Mouse (Mus musculus) hindbrain, embryonic 14.5 days (tissue): ENCODE measurements around the gene Srsf7. TPM values are rescaled to one million over a fixed set of nuclear protein-coding genes. Genes with fewer than 3 reads are reported as not detected.
"Not testable (repeated sequence)": the region's sequence is repeated elsewhere in the genome, so short reads cannot be mapped to it uniquely, and the experiment has no call there.

Experiments
- ATAC-seq: fragments of 200-750 bp; cut with Nextera tagmentation; 2 replicates; pipeline ENCODE4 v1.8.0; 2017; ENCODE audit warnings: moderate number of reproducible peaks, mild to moderate bottlenecking, moderate TSS enrichment, moderate library complexity; ENCODE audit not compliant: low FRiP score
- DNase-seq: peaks from one replicate; pipeline ENCODE4 v3.0.0-alpha.2; 2015; ENCODE audit warnings: low spot score
- H3K27ac ChIP-seq: fragments of 300-500 bp; sonication (generic); 2 replicates; pipeline ENCODE4 v1.5.1; 2014; ENCODE audit warnings: mild to moderate bottlenecking, moderate library complexity
- H3K27me3 ChIP-seq: fragments of 300-500 bp; sonication (generic); 2 replicates; pipeline ENCODE4 v1.6.1; 2014; ENCODE audit warnings: mild to moderate bottlenecking, low read length, mixed read lengths; ENCODE audit not compliant: control insufficient read depth, insufficient read depth
- H3K36me3 ChIP-seq: fragments of 300-500 bp; sonication (generic); replicated peaks from 2 replicates; pipeline ENCODE4 v1.6.1; 2014; ENCODE audit not compliant: control insufficient read depth, insufficient read depth
- H3K4me1 ChIP-seq: fragments of 300-500 bp; sonication (generic); replicated peaks from 2 replicates; pipeline ENCODE4 v1.6.1; 2014; ENCODE audit warnings: antibody characterized with exemption, low read length, mixed read lengths; ENCODE audit not compliant: control insufficient read depth, insufficient read depth
- H3K4me2 ChIP-seq: fragments of 300-500 bp; sonication (generic); replicated peaks from 2 replicates; pipeline ENCODE4 v1.6.1; 2014; ENCODE audit warnings: mild to moderate bottlenecking, moderate library complexity
- H3K4me3 ChIP-seq: fragments of 300-500 bp; sonication (generic); replicated peaks from 2 replicates; pipeline ENCODE4 v1.5.1; 2014; ENCODE audit warnings: mild to moderate bottlenecking, low read length
- H3K9ac ChIP-seq: fragments of 300-500 bp; sonication (generic); 2 replicates; pipeline ENCODE4 v1.6.1; 2014
- H3K9me3 ChIP-seq: fragments of 300-500 bp; sonication (generic); 2 replicates; pipeline ENCODE4 v1.6.1; 2016; ENCODE audit warnings: low read length; ENCODE audit not compliant: control insufficient read depth
- WGBS: fragments of 180-500 bp; shearing (Covaris S2); extraction: QIAGEN DNeasy Blood & Tissue Kit; methylation state at CpG from one replicate; pipeline ENCODE4 v1.1.7; 2014; 5-methylcytosine and 5-hydroxymethylcytosine counted together
- polyA plus RNA-seq: library from polyadenylated mRNA; unstranded; fragments of >200 nt; fragmentation: Nextera tagmentation; extraction: Ambion mirVana; gene quantifications from 2 replicates; pipeline ENCODE4 v1.2.1, GENCODE M21; 2014

The Srsf7 gene
- polyA plus RNA-seq, 1 experiment from 2014 or later: 389 TPM

DNA sequence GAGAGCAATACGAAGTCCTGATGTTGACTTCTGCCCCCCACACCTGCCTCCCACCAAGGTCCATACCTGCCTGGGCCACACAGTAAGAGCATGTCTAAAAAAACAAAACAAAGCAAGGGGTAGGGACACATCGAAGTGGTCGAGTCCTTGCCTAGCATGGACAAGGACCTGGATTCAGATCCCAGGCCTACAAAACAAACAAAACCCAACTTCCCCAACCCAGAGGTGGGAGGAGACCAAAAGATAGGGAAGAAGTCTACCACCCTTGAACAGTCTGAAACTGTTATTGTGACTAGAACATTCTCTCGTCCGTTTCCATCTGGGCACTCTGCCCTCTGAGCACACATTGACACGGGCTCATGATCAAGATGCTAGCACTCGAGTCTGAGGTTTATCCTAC, 27.3 kb upstream of the Srsf7 start:
- H3K27me3 ChIP-seq: no peaks in the 10 kb centered on the region
- no peaks in the 10 kb centered on the region for H3K4me1 ChIP-seq
- H3K27ac ChIP-seq: no peak overlapping the region
- DNase-seq: no peak
- no peak overlapping the region for H3K9ac ChIP-seq
- no peak overlapping the region for H3K4me2 ChIP-seq
- WGBS: 86% methylated on average over 7 of the region's 7 CpGs
- no peak overlapping the region for H3K4me3 ChIP-seq
- H3K36me3 ChIP-seq: peaks cover 30% of the 10 kb centered on the region
- ATAC-seq: no peak
- no peaks in the 10 kb centered on the region for H3K9me3 ChIP-seq

- Histone ChIP-seq H3K27ac (no peak overlapping the region), H3K4me1 (no peaks in the 10 kb centered on the region), H3K4me2 (no peak overlapping the region), H3K27me3 (no peaks in the 10 kb centered on the region), H3K4me3 (no peak overlapping the region), H3K9me3 (no peaks in the 10 kb centered on the region), H3K36me3 (peaks cover 25% of the 10 kb centered on the region), H3K9ac (no peak overlapping the region)
- ATAC-seq (no peak), DNase-seq (no peak)
- WGBS: 97% methylated on average over 5 of the region's 5 CpGs
Observed at GRCm38 (mm10) chr17:80233844-80234243, 26.7 kb upstream of the Srsf7 start.

GRCm38 (mm10) chr17:80229396-80229795, 22.3 kb upstream of the Srsf7 start:
- no peak overlapping the region for H3K4me3 ChIP-seq
- no peak for DNase-seq
- WGBS: 76% methylated on average over 2 of the region's 2 CpGs
- no peak overlapping the region for H3K4me2 ChIP-seq
- H3K36me3 ChIP-seq: no peaks in the 10 kb centered on the region
- 0 out of 2 replicates have a peak, but pooled peaks have one; percentile 25 for ATAC-seq
- 0 out of 2 replicates have a peak, but pooled peaks cover 5% of the 10 kb centered on the region for H3K4me1 ChIP-seq
- no peaks in the 10 kb centered on the region for H3K9me3 ChIP-seq
- no peak overlapping the region for H3K27ac ChIP-seq
- no peaks in the 10 kb centered on the region for H3K27me3 ChIP-seq
- no peak overlapping the region for H3K9ac ChIP-seq

GRCm38 (mm10) chr17:80225142-80225541, 18.0 kb upstream of the Srsf7 start:
- not testable (repeated sequence) for H3K36me3 ChIP-seq, DNase-seq, H3K9me3 ChIP-seq, H3K4me1 ChIP-seq, H3K27me3 ChIP-seq
- peak overlapping the region; percentile 60 for H3K9ac ChIP-seq
- H3K4me3 ChIP-seq: peak overlapping the region; percentile 55
- H3K4me2 ChIP-seq: peak overlapping the region; percentile 84
- peak; percentile 15; the same call in 1 of the 2 replicates for ATAC-seq
- 49% methylated on average over 4 of the region's 5 CpGs for WGBS
- H3K27ac ChIP-seq: 0 out of 2 replicates have a peak overlapping the region, but pooled peaks have one; percentile 87

GRCm38 (mm10) chr17:80224326-80225116, 17.4 kb upstream of the Srsf7 start, which contains the start of gene Gemin6:
Gemin6 (plus strand) TSS chr17:80224441.
- peak within 1 kb of the TSS; percentile 60 for H3K9ac ChIP-seq
- H3K36me3 ChIP-seq: no peaks in the 10 kb centered on the region
- H3K4me3 ChIP-seq: peak within 1 kb of the TSS; percentile 55
- H3K4me2 ChIP-seq: peak within 1 kb of the TSS; percentile 84
- no peaks in the 10 kb centered on the region for H3K27me3 ChIP-seq
- H3K27ac ChIP-seq: peak within 1 kb of the TSS; percentile 87
- DNase-seq (peak; percentile 93), ATAC-seq (peak; percentile 97)
- under 1% methylated on average over 33 of the region's 33 CpGs for WGBS
- no peaks in the 10 kb centered on the region for H3K9me3 ChIP-seq
- H3K4me1 ChIP-seq: 0 out of 2 replicates have a peak, but pooled peaks cover 8% of the 10 kb centered on the region

DNA sequence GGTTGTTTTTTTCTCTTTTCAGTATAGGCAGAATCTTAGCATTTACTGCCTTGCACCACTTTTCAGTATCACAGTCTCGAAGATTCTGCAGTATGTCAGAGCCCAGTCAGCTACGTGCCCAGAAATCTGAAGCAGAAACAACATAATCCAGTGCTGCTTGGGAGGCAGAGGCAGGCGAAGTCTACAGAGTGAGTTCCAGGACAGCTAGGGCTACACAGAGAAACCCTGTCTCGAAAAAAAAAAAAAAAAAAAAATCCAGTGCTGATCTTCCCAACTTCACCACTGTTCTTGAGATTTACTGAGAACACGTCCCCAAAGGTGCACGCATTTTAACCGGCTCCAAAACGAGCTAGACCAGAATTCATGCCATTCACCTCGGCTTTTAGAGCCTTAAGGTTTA, 16.7 kb upstream of the Srsf7 start:
- Histone ChIP-seq H3K9me3 (no peaks in the 10 kb centered on the region), H3K4me3 (peak overlapping the region; percentile 55), H3K36me3 (no peaks in the 10 kb centered on the region), H3K4me2 (peak overlapping the region; percentile 84), H3K9ac (peak overlapping the region; percentile 60), H3K4me1 (0 out of 2 replicates have a peak, but pooled peaks cover 8% of the 10 kb centered on the region), H3K27ac (peak overlapping the region; percentile 87), H3K27me3 (no peaks in the 10 kb centered on the region)
- peak; percentile 44 for ATAC-seq
- no peak for DNase-seq
- 10% methylated on average over 9 of the region's 9 CpGs for WGBS

DNA sequence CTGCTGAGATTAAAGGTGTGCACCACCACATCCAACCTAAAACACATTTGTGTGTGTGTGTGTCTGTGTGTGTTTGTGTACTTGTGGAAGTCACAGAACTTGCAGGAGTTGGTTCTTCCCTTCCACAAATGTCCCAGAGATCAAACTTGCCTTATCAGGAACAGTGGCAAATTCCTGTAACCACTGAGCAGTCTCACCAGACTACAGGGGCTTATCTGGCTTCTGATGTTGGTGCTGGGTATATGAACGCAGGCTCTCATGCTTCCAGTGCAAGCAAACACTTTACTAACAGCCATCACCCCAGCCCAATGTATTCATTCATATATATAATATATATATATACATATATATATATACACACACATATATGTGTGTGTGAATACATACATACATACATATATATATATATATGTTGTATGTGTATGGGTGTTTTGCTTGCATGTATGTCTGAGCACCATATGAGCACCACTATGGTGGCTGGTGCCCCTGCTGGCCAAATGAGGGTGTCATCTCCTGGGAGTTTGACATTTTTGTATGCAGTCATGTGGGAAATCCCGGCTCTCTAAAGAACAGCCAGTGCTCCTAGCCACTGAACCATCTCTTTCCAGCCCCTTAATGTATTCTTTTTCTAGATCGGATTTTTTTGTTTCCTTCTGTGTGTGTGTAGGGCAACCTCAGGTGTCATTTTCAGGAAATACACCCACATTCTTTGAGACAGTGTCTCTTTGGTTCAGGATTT, 15.0 kb upstream of the Srsf7 start:
- WGBS: 77% methylated on average over 3 of the region's 3 CpGs

DNA sequence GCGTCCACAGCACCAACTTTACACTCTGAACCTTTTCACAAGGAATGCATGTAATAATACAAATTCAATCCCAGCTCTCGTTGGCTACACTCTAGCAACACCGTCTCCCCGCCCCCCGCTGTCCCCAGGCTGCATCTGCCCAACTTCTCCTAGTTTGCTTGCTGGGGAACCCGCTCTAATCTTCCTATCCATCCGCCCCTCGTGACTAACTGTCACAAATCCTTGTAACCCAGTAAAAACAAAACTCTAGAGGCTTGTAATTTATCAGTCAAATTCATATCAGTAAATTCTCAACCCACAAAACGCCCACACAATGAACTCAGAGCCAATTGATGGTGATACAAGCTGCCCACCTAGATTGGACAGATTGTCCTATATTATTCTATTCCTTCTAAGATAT, 14.1 kb upstream of the Srsf7 start:
- 75% methylated on average over 9 of the region's 9 CpGs for WGBS
- H3K27me3 ChIP-seq: no peaks in the 10 kb centered on the region
- no peak overlapping the region for H3K4me3 ChIP-seq
- 0 out of 2 replicates have a peak, but pooled peaks cover 8% of the 10 kb centered on the region for H3K4me1 ChIP-seq
- H3K4me2 ChIP-seq: no peak overlapping the region
- H3K9me3 ChIP-seq: no peaks in the 10 kb centered on the region
- DNase-seq (no peak), ATAC-seq (no peak)
- H3K9ac ChIP-seq: no peak overlapping the region
- no peak overlapping the region for H3K27ac ChIP-seq
- H3K36me3 ChIP-seq: no peaks in the 10 kb centered on the region

More for the DNA sequence above, 15.0 kb upstream of the Srsf7 start:
- ATAC-seq: no peak
- H3K9ac ChIP-seq: no peak overlapping the region
- no peak for DNase-seq
- H3K27ac ChIP-seq: no peak overlapping the region
- H3K9me3 ChIP-seq: no peaks in the 10 kb centered on the region
- 0 out of 2 replicates have a peak, but pooled peaks cover 8% of the 10 kb centered on the region for H3K4me1 ChIP-seq
- no peaks in the 10 kb centered on the region for H3K27me3 ChIP-seq
- no peaks in the 10 kb centered on the region for H3K36me3 ChIP-seq
- no peak overlapping the region for H3K4me2 ChIP-seq
- H3K4me3 ChIP-seq: no peak overlapping the region

DNA sequence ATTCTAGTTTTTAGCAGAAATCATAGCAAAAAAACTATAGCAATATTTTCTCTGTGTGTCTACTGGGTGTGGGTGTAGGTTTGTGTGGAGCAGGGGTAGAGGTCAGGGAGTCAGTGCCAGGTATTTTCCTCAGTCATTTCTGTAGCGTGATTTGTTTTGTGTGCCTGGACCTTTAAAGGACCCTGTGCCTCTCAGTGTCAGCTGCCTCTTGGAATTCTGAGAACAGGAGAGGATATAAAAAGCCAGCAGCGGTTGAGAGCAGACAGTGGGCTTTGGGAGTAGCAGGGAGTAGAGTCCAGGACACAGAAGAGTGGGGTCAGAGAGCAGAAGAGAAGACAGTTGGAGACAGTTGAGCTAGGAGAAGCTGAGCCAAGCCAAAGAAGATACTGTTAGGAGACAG, 13.0 kb upstream of the Srsf7 start:
- 81% methylated on average over 2 of the region's 2 CpGs for WGBS
- Histone ChIP-seq H3K9ac (no peak overlapping the region), H3K27me3 (no peaks in the 10 kb centered on the region), H3K4me2 (no peak overlapping the region), H3K4me1 (0 out of 2 replicates have a peak, but pooled peaks cover 8% of the 10 kb centered on the region), H3K36me3 (no peaks in the 10 kb centered on the region), H3K4me3 (no peak overlapping the region), H3K9me3 (no peaks in the 10 kb centered on the region), H3K27ac (no peak overlapping the region)
- no peak for ATAC-seq
- no peak for DNase-seq
